Mouse (Mus musculus): ENCODE data around the gene Nubpl.

Nubpl gene

GRCm38 (mm10) chr12:52328488-52328887, 231.0 kb downstream of the Nubpl start:
- no peak for DNase-seq (ENCODE audit: low spot score)

DNA sequence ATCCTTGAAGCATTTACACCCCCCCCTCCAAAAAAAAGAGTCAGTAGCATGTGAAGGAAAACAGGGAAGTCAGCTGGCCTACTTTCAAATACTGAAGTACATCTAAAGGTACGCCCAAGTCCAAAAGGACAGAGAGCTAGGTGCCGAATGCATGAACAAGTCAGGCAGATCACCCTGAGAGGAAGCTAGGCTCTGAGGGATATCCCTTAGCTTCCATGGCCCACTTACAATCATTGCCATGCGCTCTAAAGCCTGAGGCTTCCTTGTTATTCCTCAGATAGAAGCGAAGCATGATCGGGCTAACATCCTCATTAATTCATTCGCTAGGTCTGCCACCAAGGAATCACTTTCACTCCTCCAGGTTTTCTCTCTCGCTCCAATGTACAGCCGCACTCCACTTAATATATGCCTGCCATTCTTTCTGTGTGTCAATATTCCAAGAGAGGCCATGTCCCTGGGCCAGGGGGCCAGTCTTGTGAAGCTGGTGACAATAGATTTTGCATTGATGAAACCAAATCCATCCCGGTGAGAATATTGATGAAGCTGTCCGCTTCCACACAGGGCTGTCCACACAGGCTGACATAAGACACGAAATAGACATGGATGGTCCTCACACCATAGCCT, 237.7 kb downstream of the Nubpl start:
- DNase-seq (ENCODE audit: low spot score): no peak

GRCm38 (mm10) chr12:52338136-52338753, 240.7 kb downstream of the Nubpl start:
- no peak for DNase-seq (ENCODE audit: low spot score)

- no peak for DNase-seq (ENCODE audit: low spot score)
Measured at GRCm38 (mm10) chr12:52346611-52347010, 249.1 kb downstream of the Nubpl start.

DNA sequence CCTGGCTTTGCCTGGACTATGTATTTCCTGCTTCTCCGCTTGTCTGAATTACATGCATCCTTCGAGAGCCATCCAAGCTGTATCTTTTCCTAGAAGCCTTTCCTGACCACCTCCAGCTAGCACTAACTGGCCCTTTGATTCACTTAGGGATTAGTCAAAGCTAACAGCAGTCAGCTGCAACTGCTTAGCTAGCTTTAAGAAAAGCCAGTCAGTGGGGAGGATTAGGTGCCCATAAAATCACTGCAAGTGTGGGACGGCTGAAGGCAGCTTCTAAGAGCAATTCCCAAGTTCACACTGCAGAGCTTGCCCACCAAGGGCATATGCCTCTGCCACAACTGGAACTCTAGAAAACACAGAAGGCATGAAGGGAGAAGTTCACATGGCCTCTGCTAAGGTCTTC, 252.7 kb downstream of the Nubpl start:
- DNase-seq (ENCODE audit: low spot score): no peak

DNA sequence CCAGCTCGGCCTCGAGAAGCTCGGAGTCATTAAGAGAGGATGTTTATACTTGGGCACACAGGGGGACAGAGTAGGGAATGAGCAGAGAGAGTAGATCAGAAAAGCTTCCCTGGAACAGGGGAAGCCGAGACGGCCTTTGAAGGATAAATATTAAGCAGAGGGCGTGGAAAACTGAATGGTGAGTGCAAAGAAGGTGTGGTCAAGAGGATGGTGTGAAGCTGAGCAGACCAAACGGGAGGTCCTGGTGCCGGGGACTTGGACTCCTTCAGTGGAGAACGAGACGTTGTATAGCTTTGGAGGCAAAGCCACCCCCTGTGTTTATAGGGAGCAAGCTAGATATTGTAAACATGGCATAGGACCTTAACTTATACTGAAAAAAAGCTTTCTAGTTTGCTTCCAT, 261.9 kb downstream of the Nubpl start:
- no peak for DNase-seq (ENCODE audit: low spot score)

DNA sequence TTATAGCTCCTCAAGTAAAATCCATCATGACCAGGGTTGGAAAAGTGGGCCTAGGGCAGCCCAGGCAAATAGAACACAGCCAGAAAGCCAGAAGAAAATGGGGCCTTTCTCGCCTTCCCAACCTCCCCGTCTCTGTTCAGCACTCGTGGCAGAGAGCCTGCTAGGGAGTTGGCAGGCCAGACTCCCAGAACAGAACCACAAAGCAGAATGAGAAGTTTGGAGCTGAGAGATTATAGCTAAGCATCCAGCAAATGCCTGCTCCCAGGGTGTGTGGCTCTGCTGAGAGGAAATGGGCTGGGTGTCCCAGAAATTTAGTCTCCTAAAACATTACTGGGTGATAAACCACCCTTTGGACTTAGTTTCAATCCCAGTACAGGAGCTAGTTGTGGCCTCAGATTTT, 262.6 kb downstream of the Nubpl start:
- no peak for DNase-seq (ENCODE audit: low spot score)

DNA sequence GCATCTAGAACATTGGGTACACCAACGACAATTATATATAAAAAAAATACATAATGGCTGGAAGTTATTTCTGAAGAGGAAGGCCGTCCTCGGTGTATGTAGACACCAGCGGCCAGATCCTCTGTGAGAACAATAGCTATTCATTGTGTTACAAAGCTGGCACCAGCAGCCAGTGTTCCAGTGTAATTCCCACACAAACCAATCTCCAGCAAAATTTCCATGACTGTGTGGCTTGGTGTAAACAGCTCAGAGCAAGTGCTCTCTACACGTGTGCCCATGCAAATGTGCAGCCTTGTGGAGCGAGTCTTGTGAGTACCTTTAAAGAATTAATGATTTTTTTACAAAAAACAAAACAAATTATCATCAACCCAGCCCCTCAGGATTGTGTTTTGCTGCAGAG, 263.7 kb downstream of the Nubpl start:
- DNase-seq (ENCODE audit: low spot score): no peak

Data from ovary, postnatal 14 days (tissue).